Mouse (Mus musculus) olfactory bulb, adult 2 months (tissue): ENCODE data around the gene Sdf4.
A peak's percentile ranks its signal among the peaks of the same experiment; 100 is the strongest.

Source experiments
- CTCF ChIP-seq: fragments of 200-500 bp; IDR thresholded peaks from 2 replicates; pipeline ENCODE4 v1.5.1; 2012; ENCODE audit warnings: low read depth, mild to moderate bottlenecking, low read length, moderate library complexity; ENCODE audit not compliant: insufficient read depth
- POLR2A ChIP-seq: fragments of 200-500 bp; IDR thresholded peaks from 2 replicates; pipeline ENCODE4 v1.6.1; 2012; ENCODE audit warnings: mild to moderate bottlenecking, low read depth, low read length, moderate library complexity; ENCODE audit not compliant: insufficient read depth

GRCm38 (mm10) chr4:156031593-156032391, 39.1 kb downstream of the Sdf4 start:
- TF ChIP-seq CTCF = no peak
- peak; percentile 77 for TF ChIP-seq POLR2A
